Mouse (Mus musculus): Measurements from ENCODE around the gene Cyp11a1. TPM values are rescaled to one million over a fixed set of nuclear protein-coding genes. Genes with fewer than 3 reads are reported as not detected.

Cyp11a1 gene
- polyA plus RNA-seq, 1 experiment from 2014 or later, result 0.26 TPM

Other genes with a start within 250 kb of the Cyp11a1 start
- gene Clk3, start 240.6 kb upstream of the Cyp11a1 start, polyA plus RNA-seq (2014; fragmentation: Nextera tagmentation; extraction: Ambion mirVana), result 66.0 and 73.1 TPM in 2 replicates
- gene Arid3b, start 169.6 kb upstream of the Cyp11a1 start, polyA plus RNA-seq (2014; fragmentation: Nextera tagmentation; extraction: Ambion mirVana), result 5.5 and 8.5 TPM in 2 replicates
- 93.1 and 101 TPM in 2 replicates for gene Ubl7, start 95.4 kb upstream of the Cyp11a1 start, polyA plus RNA-seq (2014; fragmentation: Nextera tagmentation; extraction: Ambion mirVana)
- gene Sema7a, start 66.3 kb upstream of the Cyp11a1 start, polyA plus RNA-seq (2014; fragmentation: Nextera tagmentation; extraction: Ambion mirVana), result 1.0 and 1.1 TPM in 2 replicates
- gene Stra6, start 57.4 kb downstream of the Cyp11a1 start, polyA plus RNA-seq (2014; fragmentation: Nextera tagmentation; extraction: Ambion mirVana), result 4.3 and 6.0 TPM in 2 replicates
- 0.91 TPM in 1 of 2 replicates, not detected in the other for gene Ccdc33, start 112.4 kb downstream of the Cyp11a1 start, polyA plus RNA-seq (2014; fragmentation: Nextera tagmentation; extraction: Ambion mirVana)
- gene Islr, start 197.9 kb downstream of the Cyp11a1 start, polyA plus RNA-seq (2014; fragmentation: Nextera tagmentation; extraction: Ambion mirVana), result 83.3 and 87.9 TPM in 2 replicates
- 1.7 and 2.6 TPM in 2 replicates for gene Islr2, start 197.9 kb downstream of the Cyp11a1 start, polyA plus RNA-seq (2014; fragmentation: Nextera tagmentation; extraction: Ambion mirVana)
- gene Pml, start 243.4 kb downstream of the Cyp11a1 start, polyA plus RNA-seq (2014; fragmentation: Nextera tagmentation; extraction: Ambion mirVana), result 15.0 and 17.2 TPM in 2 replicates
- gene Stoml1, start 246.8 kb downstream of the Cyp11a1 start, polyA plus RNA-seq (2014; fragmentation: Nextera tagmentation; extraction: Ambion mirVana), result 27.0 and 30.3 TPM in 2 replicates